Mouse (Mus musculus) forebrain, embryonic 13.5 days (tissue): Measurements from ENCODE around the gene Epha1. TPM values are rescaled to one million over a fixed set of nuclear protein-coding genes. Genes with fewer than 3 reads are reported as not detected.
A peak's percentile ranks its signal among the peaks of the same experiment; 100 is the strongest.

Experiments
- ATAC-seq: fragments of 200-750 bp; cut with Nextera tagmentation; 2 replicates; pipeline ENCODE4 v1.8.0; 2017
- H3K27ac ChIP-seq: fragments of 300-500 bp; sonication (generic); 2 replicates; pipeline ENCODE4 v1.5.1; 2015; ENCODE audit warnings: inconsistent platforms, mild to moderate bottlenecking, moderate library complexity
- H3K27me3 ChIP-seq: fragments of 300-500 bp; sonication (generic); 2 replicates; pipeline ENCODE4 v1.6.1; 2015; ENCODE audit warnings: mild to moderate bottlenecking, inconsistent platforms
- H3K36me3 ChIP-seq: fragments of 300-500 bp; sonication (generic); 2 replicates; pipeline ENCODE4 v1.6.1; 2015; ENCODE audit warnings: mild to moderate bottlenecking, inconsistent platforms; ENCODE audit not compliant: poor library complexity, severe bottlenecking
- H3K4me1 ChIP-seq: fragments of 300-500 bp; sonication (generic); 2 replicates; pipeline ENCODE4 v1.6.1; 2015; ENCODE audit warnings: inconsistent platforms
- H3K4me2 ChIP-seq: fragments of 300-500 bp; sonication (generic); 2 replicates; pipeline ENCODE4 v1.6.1; 2015; ENCODE audit warnings: inconsistent platforms, mild to moderate bottlenecking, moderate library complexity
- H3K4me3 ChIP-seq: fragments of 300-500 bp; sonication (generic); 2 replicates; pipeline ENCODE4 v1.5.1; 2015; ENCODE audit warnings: mild to moderate bottlenecking, inconsistent platforms
- H3K9ac ChIP-seq: fragments of 300-500 bp; sonication (generic); 2 replicates; pipeline ENCODE4 v1.6.1; 2015; ENCODE audit warnings: mild to moderate bottlenecking, inconsistent platforms
- H3K9me3 ChIP-seq: fragments of 300-500 bp; sonication (generic); replicated peaks from 2 replicates; pipeline ENCODE4 v1.6.1; 2016; ENCODE audit warnings: inconsistent platforms
- WGBS: fragments of 180-500 bp; shearing (Covaris S2); methylation state at CpG from one replicate; pipeline ENCODE4 v1.1.7; 2015; 5-methylcytosine and 5-hydroxymethylcytosine counted together
- polyA plus RNA-seq: library from polyadenylated mRNA; unstranded; fragments of >200 nt; fragmentation: Nextera tagmentation; extraction: Ambion mirVana; gene quantifications from 2 replicates; pipeline ENCODE4 v1.2.1, GENCODE M21; 2015

Gene Epha1
- polyA plus RNA-seq, result 0.23 and 0.28 TPM in 2 replicates

DNA sequence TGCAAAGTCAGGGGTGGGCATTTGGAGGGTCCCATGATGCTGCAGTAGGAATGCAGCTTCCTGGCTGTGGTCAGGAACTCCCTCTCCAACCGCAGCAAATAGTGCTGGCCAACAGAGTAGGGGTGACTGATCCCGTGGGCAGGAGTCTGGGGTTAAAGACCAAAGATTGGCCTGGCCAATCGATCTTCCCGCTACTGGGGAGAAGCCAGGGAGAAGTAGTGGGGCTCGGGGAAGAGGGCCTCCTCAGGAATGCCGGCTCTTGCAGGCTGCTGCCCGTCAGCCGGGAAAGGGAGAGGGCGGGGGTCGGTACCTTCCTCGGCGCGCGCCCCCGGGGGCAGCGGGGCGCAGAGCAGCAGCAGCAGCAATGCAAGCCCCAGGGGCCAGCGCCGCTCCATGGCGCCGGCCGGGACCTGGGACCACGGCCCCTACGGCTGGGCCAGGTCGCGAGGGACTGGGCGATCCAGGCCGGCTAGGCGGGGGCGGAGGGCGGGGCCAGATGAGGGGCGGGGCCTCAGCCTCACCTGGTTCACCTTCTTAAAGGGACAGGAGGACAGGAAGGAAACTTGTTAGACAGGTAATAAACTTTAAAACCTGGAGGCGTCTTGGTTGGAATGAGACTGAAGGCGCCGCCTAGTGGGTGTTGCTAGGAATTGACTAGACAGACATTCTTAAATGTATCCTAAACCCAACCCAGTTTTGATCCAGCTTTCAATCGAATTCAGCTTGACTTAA is at the start of gene Epha1:
Gene Epha1, minus strand, starts transcription at position 453 of the 732 bp plus-strand sequence.
- H3K4me3 ChIP-seq, result peak within 1 kb of the TSS; percentile 47
- H3K9me3 ChIP-seq, result no peaks in the 10 kb centered on the region
- WGBS, result 0% methylated on average over 29 of the region's 36 CpGs
- no peak within 1 kb of the TSS for H3K27ac ChIP-seq
- peak within 1 kb of the TSS; percentile 55 for H3K9ac ChIP-seq
- H3K4me2 ChIP-seq, result peak within 1 kb of the TSS; percentile 89
- peaks cover 15% of the 10 kb centered on the region; the same call in 1 of the 2 replicates for H3K27me3 ChIP-seq
- H3K36me3 ChIP-seq, result no peaks in the 10 kb centered on the region
- ATAC-seq, result peak; percentile 71
- H3K4me1 ChIP-seq, result peaks cover 21% of the 10 kb centered on the region

DNA sequence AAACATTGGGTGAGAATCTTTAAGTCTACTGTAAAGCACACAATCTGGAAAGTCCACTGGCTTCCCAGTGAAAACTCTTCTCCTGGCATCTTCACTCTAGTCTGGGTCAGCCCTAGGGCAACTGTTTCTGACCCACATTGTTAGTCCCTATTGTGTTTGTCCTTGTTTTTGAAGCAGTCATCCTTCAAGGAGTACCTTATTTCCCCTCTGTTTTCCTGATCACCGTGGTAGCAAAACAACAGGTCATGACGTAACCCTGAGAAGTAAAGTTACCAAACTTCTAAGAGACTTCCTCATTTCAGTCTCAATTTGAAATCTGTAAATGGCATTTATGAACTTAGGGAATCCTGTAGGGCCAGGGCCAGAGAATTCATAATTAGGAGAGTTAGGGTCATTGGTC is 48.4 kb upstream of the Epha1 start:
- no peak overlapping the region for H3K9ac ChIP-seq
- H3K27ac ChIP-seq, result no peak overlapping the region
- H3K4me3 ChIP-seq, result no peak overlapping the region
- no peak for ATAC-seq
- H3K9me3 ChIP-seq, result no peaks in the 10 kb centered on the region
- no peaks in the 10 kb centered on the region for H3K4me1 ChIP-seq
- no peaks in the 10 kb centered on the region for H3K27me3 ChIP-seq
- WGBS, result 81% methylated on average over 2 of the region's 2 CpGs
- no peaks in the 10 kb centered on the region for H3K36me3 ChIP-seq
- no peak overlapping the region for H3K4me2 ChIP-seq

DNA sequence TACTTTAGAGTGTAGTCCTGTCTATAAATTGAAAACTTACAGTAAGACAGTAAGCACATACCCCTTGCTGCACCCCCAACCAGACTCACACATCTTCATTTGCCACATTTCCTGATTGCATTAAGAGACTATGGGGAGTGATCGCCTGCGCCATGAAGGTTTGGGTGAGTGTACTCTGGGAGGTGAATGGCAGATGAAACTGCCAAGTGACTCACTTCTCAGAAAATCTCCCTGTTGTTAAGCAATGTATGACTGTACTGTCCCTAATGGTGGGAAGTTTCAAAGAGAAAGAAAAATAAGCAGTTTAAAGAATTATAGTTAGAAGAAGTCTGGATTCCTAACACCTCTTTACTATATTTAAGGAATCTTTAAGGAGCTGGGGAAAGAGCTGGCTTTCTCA is 46.4 kb upstream of the Epha1 start:
- WGBS, result 88% methylated on average over 2 of the region's 2 CpGs
- Histone ChIP-seq H3K9me3 (no peaks in the 10 kb centered on the region), H3K4me3 (no peak overlapping the region), H3K27me3 (no peaks in the 10 kb centered on the region), H3K36me3 (no peaks in the 10 kb centered on the region), H3K9ac (no peak overlapping the region), H3K4me1 (no peaks in the 10 kb centered on the region), H3K4me2 (no peak overlapping the region), H3K27ac (no peak overlapping the region)
- ATAC-seq, result no peak

DNA sequence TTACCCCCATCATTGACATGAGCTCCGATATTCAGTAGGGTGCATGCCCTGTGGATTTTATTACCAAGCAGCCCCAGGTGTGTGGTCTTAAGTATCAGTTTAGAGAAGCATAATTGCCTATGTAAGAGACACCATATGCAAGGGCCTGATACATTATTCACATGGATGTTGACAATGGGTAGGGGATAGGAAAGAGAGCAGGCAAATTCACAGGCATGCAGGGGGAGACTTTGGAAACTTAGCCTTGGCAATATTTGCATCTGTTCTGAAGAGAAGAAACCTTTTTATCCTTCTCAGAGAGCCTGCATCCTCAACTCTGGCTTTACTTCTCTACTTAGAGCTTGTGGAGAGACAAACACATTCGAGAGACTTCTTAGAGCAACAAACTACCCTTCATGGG is 32.1 kb upstream of the Epha1 start, which contains the start of gene Tas2r135:
Gene Tas2r135, plus strand, starts transcription at position 301 of the 400 bp plus-strand sequence.
- WGBS, result 95% methylated on average over 2 of the region's 2 CpGs
- no peak within 1 kb of the TSS for H3K9ac ChIP-seq
- H3K27ac ChIP-seq, result no peak within 1 kb of the TSS
- H3K4me1 ChIP-seq, result no peaks in the 10 kb centered on the region
- H3K4me2 ChIP-seq, result no peak within 1 kb of the TSS
- H3K9me3 ChIP-seq, result no peaks in the 10 kb centered on the region
- no peaks in the 10 kb centered on the region for H3K27me3 ChIP-seq
- no peak within 1 kb of the TSS for H3K4me3 ChIP-seq
- no peaks in the 10 kb centered on the region for H3K36me3 ChIP-seq
- no peak for ATAC-seq

DNA sequence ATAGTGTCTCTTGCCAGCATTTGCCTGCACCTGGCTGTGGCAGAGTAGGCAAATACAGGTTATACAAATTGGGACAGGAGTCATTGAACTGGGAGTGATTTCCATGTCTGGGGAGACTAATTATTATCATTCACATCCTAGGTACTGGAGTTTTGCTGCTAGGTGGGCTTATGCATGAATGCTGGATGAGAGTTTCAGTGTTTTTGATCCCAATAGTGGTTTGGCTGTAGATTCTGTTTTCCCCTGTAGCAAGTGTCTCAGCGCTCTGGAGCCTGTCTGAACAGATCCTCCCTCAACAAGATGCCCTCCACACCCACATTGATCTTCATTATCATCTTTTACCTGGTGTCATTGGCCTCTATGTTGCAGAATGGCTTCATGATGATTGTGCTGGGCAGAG is 26.9 kb upstream of the Epha1 start, which contains the start of gene Tas2r143:
Gene Tas2r143, plus strand, starts transcription at position 301 of the 400 bp plus-strand sequence.
- ATAC-seq, result no peak
- WGBS, result 80% methylated on average over 1 of the region's 1 CpGs
- no peak within 1 kb of the TSS for H3K27ac ChIP-seq
- H3K4me1 ChIP-seq, result no peaks in the 10 kb centered on the region
- no peaks in the 10 kb centered on the region for H3K27me3 ChIP-seq
- no peak within 1 kb of the TSS for H3K9ac ChIP-seq
- no peaks in the 10 kb centered on the region for H3K9me3 ChIP-seq
- no peak within 1 kb of the TSS for H3K4me2 ChIP-seq
- H3K4me3 ChIP-seq, result no peak within 1 kb of the TSS
- no peaks in the 10 kb centered on the region for H3K36me3 ChIP-seq

DNA sequence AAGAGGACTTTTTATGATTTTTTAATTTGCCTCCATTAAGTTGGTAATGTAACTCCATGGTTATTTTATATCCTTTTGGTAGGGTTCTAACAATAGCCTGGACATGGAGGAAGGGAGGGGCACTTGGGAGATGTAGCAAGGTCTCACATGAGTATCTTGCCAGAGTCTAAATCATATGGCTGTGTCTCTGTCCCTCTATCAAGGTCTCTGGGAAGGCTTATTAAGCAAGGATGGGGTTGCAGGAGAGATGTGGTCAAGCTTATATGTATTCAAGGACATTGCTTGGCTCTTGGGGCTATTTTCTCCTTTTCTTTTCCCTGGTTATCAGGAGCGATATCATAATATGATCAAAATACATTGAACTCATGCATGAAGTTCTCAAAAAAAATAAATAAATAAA is 25.9 kb upstream of the Epha1 start:
- no peak overlapping the region for H3K9ac ChIP-seq
- ATAC-seq, result no peak
- no peaks in the 10 kb centered on the region for H3K4me1 ChIP-seq
- H3K4me3 ChIP-seq, result no peak overlapping the region
- H3K4me2 ChIP-seq, result no peak overlapping the region
- H3K36me3 ChIP-seq, result no peaks in the 10 kb centered on the region
- no peak overlapping the region for H3K27ac ChIP-seq
- H3K9me3 ChIP-seq, result no peaks in the 10 kb centered on the region
- no peaks in the 10 kb centered on the region for H3K27me3 ChIP-seq
- 96% methylated on average over 1 of the region's 1 CpGs for WGBS

DNA sequence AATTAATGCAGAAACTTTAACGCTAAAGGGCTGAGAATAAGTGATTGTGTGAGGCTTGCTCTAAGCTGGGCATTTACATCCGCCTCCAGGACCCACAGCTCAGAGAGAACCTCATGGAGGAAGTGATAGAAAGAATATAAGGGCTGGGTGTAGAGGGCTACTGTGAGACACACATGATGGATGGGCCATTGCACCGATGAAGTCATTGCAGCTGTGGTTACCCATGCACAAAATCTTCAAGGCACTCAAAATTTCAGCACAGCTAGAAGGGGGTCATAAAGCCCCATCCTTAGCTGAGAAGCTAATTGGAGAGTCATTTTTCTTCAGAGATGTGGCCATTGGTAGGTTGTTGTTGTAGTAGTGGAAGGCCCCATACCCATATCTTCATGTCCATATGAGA is 25.2 kb upstream of the Epha1 start:
- H3K4me1 ChIP-seq, result no peaks in the 10 kb centered on the region
- no peak for ATAC-seq
- H3K9ac ChIP-seq, result no peak overlapping the region
- H3K36me3 ChIP-seq, result no peaks in the 10 kb centered on the region
- no peaks in the 10 kb centered on the region for H3K27me3 ChIP-seq
- H3K27ac ChIP-seq, result no peak overlapping the region
- H3K4me3 ChIP-seq, result no peak overlapping the region
- H3K9me3 ChIP-seq, result no peaks in the 10 kb centered on the region
- WGBS, result 87% methylated on average over 3 of the region's 3 CpGs
- H3K4me2 ChIP-seq, result no peak overlapping the region

DNA sequence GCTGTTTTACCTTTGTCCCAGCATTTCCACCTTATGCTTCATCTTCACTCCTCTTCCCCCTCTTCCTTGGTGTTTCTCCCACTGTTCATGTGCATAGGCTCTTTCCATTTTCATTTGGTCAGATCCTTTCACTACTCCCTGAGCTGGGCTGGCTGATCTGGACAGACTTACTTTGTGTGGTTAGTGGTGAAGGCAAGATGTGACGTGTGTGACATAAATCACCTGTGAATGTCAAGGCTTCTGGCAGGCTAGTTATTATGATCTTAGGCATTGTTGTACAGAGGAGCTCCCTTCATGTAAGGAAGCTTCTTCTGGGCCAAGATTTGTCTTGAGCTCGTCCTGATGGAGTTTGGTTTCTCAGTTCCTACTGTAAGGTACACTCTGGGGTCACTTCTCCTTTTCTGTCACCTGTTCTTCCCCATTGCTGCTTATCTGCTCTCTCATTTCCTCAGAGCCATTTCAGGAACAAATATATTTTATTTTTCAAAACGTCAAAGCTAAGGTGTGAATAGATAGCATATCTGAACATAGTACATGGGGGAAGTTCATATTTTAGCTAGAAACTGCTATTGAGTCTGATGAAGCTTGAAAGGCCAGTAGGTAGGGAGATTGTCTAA is 24.1 kb upstream of the Epha1 start:
- H3K4me1 ChIP-seq, result no peaks in the 10 kb centered on the region
- no peaks in the 10 kb centered on the region for H3K9me3 ChIP-seq
- no peak overlapping the region for H3K9ac ChIP-seq
- no peak overlapping the region for H3K4me3 ChIP-seq
- ATAC-seq, result no peak
- no peak overlapping the region for H3K27ac ChIP-seq
- H3K27me3 ChIP-seq, result no peaks in the 10 kb centered on the region
- no peak overlapping the region for H3K4me2 ChIP-seq
- 79% methylated on average over 3 of the region's 3 CpGs for WGBS
- H3K36me3 ChIP-seq, result no peaks in the 10 kb centered on the region

DNA sequence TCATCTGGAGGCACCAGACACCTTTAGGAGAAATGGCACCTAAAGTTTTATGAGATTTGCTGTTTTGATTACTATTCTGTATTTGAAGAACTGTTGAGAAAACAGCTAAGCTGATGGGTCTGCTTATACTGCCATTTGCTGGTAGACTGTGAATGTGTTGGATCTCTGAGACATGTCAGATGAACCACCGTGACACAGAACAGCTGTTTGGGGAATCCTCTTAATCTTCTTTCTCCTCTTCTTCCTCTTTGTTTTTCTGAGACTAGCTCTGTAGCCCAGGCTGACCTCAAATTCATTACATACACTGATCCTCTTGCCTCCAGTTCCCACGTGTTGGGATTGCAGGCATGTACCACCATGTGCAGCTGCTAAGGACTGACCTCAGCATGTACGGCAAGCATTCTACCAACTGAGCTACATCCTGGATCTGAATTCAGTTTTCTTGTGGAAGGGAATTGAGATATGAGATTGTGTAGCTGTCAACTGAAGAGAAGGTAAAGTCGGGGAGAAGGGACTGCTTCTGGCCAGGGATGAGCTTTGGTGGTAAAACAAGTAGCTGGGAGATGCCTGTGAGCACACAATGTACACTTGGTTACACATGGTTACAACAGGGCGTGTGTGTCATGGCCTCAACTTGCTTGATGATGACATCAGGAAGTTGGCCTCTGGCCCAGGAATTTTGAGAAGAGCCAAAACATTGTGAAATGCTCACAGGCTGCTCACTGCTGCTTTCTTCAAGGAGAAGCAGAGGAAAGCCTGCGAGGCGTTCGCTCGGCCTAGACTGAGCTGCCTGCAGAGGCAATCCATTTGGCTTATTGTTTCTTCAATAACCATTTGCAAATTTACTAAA is 23.1 kb upstream of the Epha1 start:
- Histone ChIP-seq H3K27ac (no peak overlapping the region), H3K9ac (no peak overlapping the region)
- no peak for ATAC-seq

DNA sequence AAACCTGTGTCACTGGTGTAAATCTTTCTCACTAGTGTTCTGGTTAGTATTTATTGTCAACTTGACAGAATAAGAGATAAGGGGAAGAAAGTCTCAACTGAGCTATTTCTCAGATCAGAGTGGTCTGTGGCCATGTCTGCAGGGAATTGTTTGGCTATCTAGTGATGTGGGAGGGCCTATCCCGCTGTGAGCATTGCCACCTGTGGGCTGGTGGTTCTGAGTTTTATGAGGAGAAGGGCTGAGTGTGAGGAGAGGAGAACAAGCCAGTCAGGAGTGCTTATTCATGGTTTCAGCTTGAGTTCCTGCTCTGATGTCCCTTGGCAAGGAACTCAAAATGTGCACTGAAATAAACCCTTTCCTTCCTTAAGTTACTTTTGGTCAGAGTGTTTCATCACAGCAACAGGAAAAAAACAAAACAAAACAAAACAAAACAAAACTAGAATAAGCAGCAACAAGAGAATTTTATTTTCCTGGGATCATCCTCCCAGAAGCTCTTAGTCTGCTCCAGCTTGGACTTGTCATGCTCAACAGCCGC is 18.8 kb upstream of the Epha1 start:
- WGBS, result 73% methylated on average over 2 of the region's 2 CpGs
- H3K4me3 ChIP-seq, result no peak overlapping the region

More for the DNA sequence above, 23.1 kb upstream of the Epha1 start:
- Histone ChIP-seq H3K4me1 (no peaks in the 10 kb centered on the region), H3K4me3 (no peak overlapping the region), H3K4me2 (no peak overlapping the region), H3K9me3 (no peaks in the 10 kb centered on the region), H3K36me3 (no peaks in the 10 kb centered on the region), H3K27me3 (no peaks in the 10 kb centered on the region)
- 73% methylated on average over 9 of the region's 9 CpGs for whole genome bisulfite sequencing

DNA sequence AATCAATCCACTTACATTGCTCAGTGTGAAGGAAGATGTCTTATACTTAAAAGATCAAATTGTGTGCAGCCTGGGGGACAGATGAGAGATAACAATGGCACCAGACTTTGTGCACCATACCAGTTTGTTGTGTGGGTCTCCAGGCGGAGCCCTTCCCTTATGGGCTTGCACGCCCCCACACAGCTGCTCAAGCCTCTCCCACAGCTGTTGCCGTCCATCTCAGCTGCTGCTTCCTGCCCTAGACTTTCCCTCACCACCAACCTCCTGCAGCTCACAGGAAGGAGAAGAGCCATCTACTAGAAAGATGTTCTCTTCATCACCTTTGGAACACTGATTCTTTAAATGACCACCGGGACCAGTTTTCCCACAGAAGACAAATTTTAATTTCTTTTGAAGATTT is 12.6 kb upstream of the Epha1 start:
- no peaks in the 10 kb centered on the region for H3K4me1 ChIP-seq
- no peak overlapping the region for H3K4me3 ChIP-seq
- no peaks in the 10 kb centered on the region for H3K36me3 ChIP-seq
- ATAC-seq, result no peak
- H3K27me3 ChIP-seq, result no peaks in the 10 kb centered on the region
- H3K27ac ChIP-seq, result no peak overlapping the region
- 82% methylated on average over 4 of the region's 4 CpGs for WGBS
- no peak overlapping the region for H3K4me2 ChIP-seq
- H3K9ac ChIP-seq, result no peak overlapping the region
- no peaks in the 10 kb centered on the region for H3K9me3 ChIP-seq

More for the DNA sequence above, 18.8 kb upstream of the Epha1 start:
- Histone ChIP-seq H3K27ac (no peak overlapping the region), H3K36me3 (no peaks in the 10 kb centered on the region), H3K9me3 (no peaks in the 10 kb centered on the region), H3K4me1 (no peaks in the 10 kb centered on the region), H3K27me3 (no peaks in the 10 kb centered on the region), H3K4me2 (no peak overlapping the region), H3K9ac (no peak overlapping the region)
- no peak for ATAC-seq

DNA sequence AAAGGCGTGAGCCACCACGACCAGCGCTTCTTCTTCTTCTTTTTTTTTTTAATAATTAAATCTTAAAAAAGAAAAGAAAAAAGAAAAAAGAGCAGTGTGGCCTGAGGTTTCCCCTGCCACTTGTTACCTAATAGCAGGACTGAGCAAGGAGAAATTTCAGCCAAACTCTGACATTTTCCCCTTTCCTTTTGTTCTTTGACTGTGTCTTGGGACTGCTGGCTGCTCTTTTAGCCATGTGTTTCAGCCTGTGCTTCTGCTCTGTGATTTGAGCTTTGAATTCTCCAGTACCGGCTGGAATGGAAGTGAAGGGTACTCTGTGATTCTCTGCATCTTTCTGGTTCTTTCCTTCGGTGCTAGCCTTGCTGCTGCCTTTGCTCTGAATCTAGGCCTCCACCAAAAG is 10.3 kb upstream of the Epha1 start:
- Histone ChIP-seq H3K36me3 (no peaks in the 10 kb centered on the region), H3K9ac (no peak overlapping the region), H3K4me3 (no peak overlapping the region), H3K9me3 (no peaks in the 10 kb centered on the region), H3K4me1 (no peaks in the 10 kb centered on the region), H3K4me2 (no peak overlapping the region), H3K27me3 (no peaks in the 10 kb centered on the region), H3K27ac (no peak overlapping the region)
- ATAC-seq, result no peak
- WGBS, result 80% methylated on average over 5 of the region's 5 CpGs
